Mouse (Mus musculus): ENCODE results near the gene Inpp5a.

GRCm38 (mm10) chr7:139492946-139493345 lies 104.0 kb downstream of the Inpp5a start:
- TF ChIP-seq CTCF (conservative IDR thresholded peaks at IDR 0.05; ENCODE audit: insufficient read depth, insufficient read length, low read depth, low read length) (peak; percentile 54), POLR2A (IDR thresholded peaks at IDR 0.05; ENCODE audit: low read depth, low read length) (no peak)
